Mouse (Mus musculus): ENCODE results near the gene Notch3. TPM values are rescaled to one million over a fixed set of nuclear protein-coding genes. Genes with fewer than 3 reads are reported as not detected.
A peak's percentile ranks its signal among the peaks of the same experiment; 100 is the strongest.

The Notch3 gene
- total and polyA plus RNA-seq, 3 experiments, result 0.08 to 0.50 TPM; not detected in 1

- Histone ChIP-seq H3K27me3 (ENCODE audit: control insufficient read depth in 1 of 2, insufficient read depth in 2 of 2, low read length in 2 of 2) (no peaks in the 10 kb centered on the region), H3K36me3 (ENCODE audit: control insufficient read depth in 1 of 2, insufficient read depth in 2 of 2, low read length in 2 of 2) (peaks cover 0 to 31% of the 10 kb centered on the region in 2 experiments; a peak in 2 of 4 replicates), H3K4me1 (ENCODE audit: control insufficient read depth in 1 of 2, insufficient read depth in 2 of 2, low read length in 2 of 2) (peaks cover 2 to 57% of the 10 kb centered on the region in 2 experiments), H3K9ac (ENCODE audit: control insufficient read depth, low read depth, low read length, poor library complexity, severe bottlenecking) (peak overlapping the region; percentile 91), H3K79me2 (ENCODE audit: control insufficient read depth, insufficient read depth, low read length, poor library complexity) (peaks cover 31% of the 10 kb centered on the region), H3K27ac (ENCODE audit: control insufficient read depth, low read depth, low read length) (peak overlapping the region; percentile 97), H3K9me3 (replicated peaks; ENCODE audit: insufficient read depth, low read length) (no peaks in the 10 kb centered on the region), H3K4me3 (ENCODE audit: control insufficient read depth in 1 of 2, insufficient read depth in 1 of 2, low read depth in 2 of 2, low read length in 2 of 2) (peak overlapping the region; percentile 66 to 87)
- DNase-seq (ENCODE audit: low read depth, low spot score), result peak; percentile 90
- TF ChIP-seq NELFE (IDR thresholded peaks at IDR 0.05; ENCODE audit: low read depth, low read length) (peak; percentile 67), KAT2A (conservative IDR thresholded peaks at IDR 0.05; ENCODE audit: low read depth, low read length) (peak; percentile 7; the same call in 1 of the 2 replicates), POLR2AphosphoS2 (IDR thresholded peaks at IDR 0.05; ENCODE audit: low read length) (peak; percentile 85; the same call in 1 of the 2 replicates), HCFC1 (IDR thresholded peaks at IDR 0.05; ENCODE audit: low read depth, low read length) (peak; percentile 13; the same call in 1 of the 2 replicates), USF2 (IDR thresholded peaks at IDR 0.05; ENCODE audit: borderline replicate concordance in 1 of 2, insufficient read depth in 1 of 2, low read depth in 1 of 2, low read length in 2 of 2) (no peak), MAX (IDR thresholded peaks at IDR 0.05; ENCODE audit: low read length) (peak; percentile 98), POLR2AphosphoS5 (IDR thresholded peaks at IDR 0.05; ENCODE audit: borderline replicate concordance, low read depth, low read length) (no peak), ETS1 (IDR thresholded peaks at IDR 0.05; ENCODE audit: low read depth, low read length) (peak; percentile 74), USF1 (IDR thresholded peaks at IDR 0.05; ENCODE audit: low read depth, low read length) (peak; percentile 69), GABPA (IDR thresholded peaks at IDR 0.05; ENCODE audit: low read depth, low read length) (no peak), MXI1 (IDR thresholded peaks at IDR 0.05; ENCODE audit: low read depth, low read length) (peak; percentile 97), MEF2A (IDR thresholded peaks at IDR 0.05; ENCODE audit: extremely low read depth, insufficient replicate concordance, low read depth, low read length, poor library complexity, severe bottlenecking) (no peak), BHLHE40 (IDR thresholded peaks at IDR 0.05; ENCODE audit: borderline replicate concordance, low read depth, low read length) (peak; percentile 97), MAZ (IDR thresholded peaks at IDR 0.05; ENCODE audit: low read depth, low read length) (peak; percentile 50; the same call in 1 of the 2 replicates), POLR2A (IDR thresholded peaks at IDR 0.05; ENCODE audit: control insufficient read depth in 1 of 2, insufficient read depth in 1 of 2, low read depth in 1 of 2, low read length in 2 of 2, poor library complexity in 1 of 2) (peak in 1 of 2 experiments; percentile 85; a peak in 1 of 4 replicates), SIN3A (IDR thresholded peaks at IDR 0.05; ENCODE audit: low read length) (peak; percentile 77), ZC3H11A (IDR thresholded peaks at IDR 0.05; ENCODE audit: low read depth, low read length) (no peak), MYC (IDR thresholded peaks at IDR 0.05; ENCODE audit: low read depth, low read length) (peak; percentile 99), NRF1 (IDR thresholded peaks at IDR 0.05; ENCODE audit: insufficient read depth, low read depth, low read length, poor library complexity, severe bottlenecking) (peak; percentile 72), ELF1 (IDR thresholded peaks at IDR 0.05; ENCODE audit: low read depth, low read length) (peak; percentile 65; the same call in 1 of the 2 replicates)
These were observed 52.9 kb downstream of the Notch3 start for GRCm38 (mm10) chr17:32113523-32114421.

Measured in MEL (cell line).